Mouse (Mus musculus) lung, postnatal 36 days (tissue): ENCODE measurements around the gene Narfl.
"Not testable (repeated sequence)": the region's sequence is repeated elsewhere in the genome, so short reads cannot be mapped to it uniquely, and the experiment has no call there.

Experiments
- DNase-seq: peaks from one replicate; pipeline ENCODE4 v3.0.0; 2022; ENCODE audit warnings: mixed read lengths

Narfl gene

DNA sequence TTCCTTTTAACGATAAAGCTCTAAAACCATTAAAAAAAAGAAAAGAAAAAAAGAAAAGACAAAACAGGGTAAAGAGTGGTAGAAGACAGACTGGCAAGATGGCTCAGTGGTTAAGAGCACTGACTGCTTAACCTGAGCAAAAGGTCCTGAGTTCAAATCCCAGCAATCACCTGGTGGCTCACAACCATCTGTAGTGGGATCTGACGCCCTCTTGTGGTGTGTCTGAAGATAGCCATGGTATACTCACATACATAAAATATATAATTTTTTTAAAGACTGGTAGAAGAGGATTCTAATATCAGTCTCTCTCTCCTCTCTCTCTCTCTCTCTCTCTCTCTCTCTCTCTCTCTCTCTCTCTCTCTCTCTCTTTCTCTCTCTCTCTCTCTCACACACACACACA, 33.9 kb downstream of the Narfl start:
- not testable (repeated sequence) for DNase-seq

GRCm38 (mm10) chr17:25808028-25808427, 34.5 kb downstream of the Narfl start:
- no peak for DNase-seq

GRCm38 (mm10) chr17:25808789-25809605, 35.4 kb downstream of the Narfl start, which contains the start of gene Fbxl16:
TSS of gene Fbxl16 (plus strand) at chr17:25809085.
- DNase-seq = peak; percentile 65

DNA sequence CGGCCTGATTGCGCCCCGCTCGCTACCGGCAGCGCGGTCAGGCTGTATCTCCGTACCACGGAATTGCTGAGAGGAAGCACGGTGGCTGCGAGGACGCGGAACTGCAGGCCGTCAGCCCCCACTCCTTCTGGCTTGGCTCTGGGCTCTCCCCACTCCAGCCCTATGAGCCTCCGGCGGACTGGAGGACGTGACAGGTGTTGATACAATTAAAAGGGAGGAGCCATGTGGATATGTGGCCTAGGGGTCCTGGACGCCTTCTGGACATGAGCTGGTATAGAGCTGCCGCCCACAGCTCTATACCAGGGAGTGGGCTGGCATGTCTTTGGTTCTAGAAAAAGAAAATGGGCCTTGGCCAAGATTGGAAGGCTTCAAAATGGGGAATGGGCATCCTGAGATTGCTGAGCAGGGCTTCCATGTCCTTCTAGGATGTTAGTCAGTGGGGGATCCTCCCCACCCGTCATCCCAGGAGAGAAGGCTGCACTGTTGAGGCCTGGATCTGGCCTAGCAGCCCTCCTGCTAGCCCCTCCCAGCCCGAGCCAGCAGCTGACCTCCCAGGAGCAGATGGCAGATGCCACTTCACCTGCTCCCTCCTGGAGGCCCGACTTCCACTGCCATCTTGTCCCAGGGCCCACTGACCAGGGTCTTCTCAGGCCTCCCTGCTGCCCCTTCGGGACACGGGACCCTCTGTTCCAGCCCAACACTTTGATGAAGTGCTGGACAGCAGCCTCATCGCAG, 36.2 kb downstream of the Narfl start:
- no peak for DNase-seq

DNA sequence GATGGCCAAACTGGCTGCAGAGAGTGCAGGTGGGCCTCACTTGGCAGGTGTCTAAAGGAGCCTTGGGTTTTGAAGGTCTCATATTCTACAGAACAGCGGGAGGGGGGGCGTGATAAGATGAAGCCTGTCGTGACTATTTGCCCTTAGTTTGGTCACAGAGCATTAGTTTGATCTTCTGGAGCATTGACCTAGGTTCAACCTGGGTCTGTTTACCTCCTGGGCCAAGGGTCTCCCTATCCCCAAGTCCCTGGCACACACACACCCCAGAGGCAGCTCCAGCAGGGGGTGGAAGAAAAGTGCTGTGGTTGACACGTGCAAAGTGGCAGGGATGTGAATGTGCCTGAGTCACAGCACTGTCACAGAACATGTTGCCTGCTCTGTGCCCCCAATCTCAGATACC, 37.3 kb downstream of the Narfl start:
- no peak for DNase-seq

DNA sequence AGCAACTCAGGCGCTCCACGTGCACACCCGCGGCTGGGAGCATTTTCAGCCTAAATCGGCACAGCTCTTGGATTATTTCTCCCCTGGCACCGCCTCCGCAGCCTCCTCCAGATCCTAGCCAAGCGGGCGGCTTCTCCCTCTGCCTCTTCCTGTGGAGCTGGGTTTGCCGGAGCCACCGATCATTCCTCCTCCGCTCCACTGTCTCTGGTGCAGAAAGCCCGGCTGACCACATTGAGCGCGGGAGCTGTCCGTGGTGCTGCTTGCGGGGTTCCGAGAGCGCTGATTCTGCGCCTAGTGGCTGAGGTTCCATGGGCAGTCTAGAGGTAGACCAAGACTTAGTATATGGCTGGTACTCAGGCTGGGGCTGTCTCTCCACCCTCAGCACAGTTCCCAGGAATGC, 39.9 kb downstream of the Narfl start:
- peak; percentile 86 for DNase-seq

GRCm38 (mm10) chr17:25817662-25818061, 44.1 kb downstream of the Narfl start:
- no peak for DNase-seq

- no peak for DNase-seq
Observed at GRCm38 (mm10) chr17:25818851-25819780, 45.5 kb downstream of the Narfl start.

DNA sequence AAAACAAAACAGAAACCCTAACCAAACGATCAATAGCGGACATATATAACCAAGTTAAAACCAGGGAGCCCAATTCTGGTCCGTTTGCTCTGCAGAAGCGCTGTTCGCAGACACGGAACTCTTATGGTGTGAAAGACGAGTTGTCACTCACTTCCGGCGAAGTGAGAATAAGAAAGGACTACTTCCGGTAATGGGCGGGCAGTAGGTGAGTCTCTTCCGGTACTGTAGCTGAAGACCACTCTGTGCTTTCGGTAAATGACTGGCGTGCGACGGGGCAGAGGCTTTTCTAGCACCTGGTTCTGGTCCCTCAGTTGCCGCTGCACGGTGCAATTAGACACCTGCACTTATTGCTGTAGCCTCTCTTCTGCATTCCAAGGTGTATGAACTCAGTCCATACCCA, 49.9 kb downstream of the Narfl start, which contains the start of gene Wdr24:
TSS of gene Wdr24 (plus strand) at position 176 of the 400 bp plus-strand sequence.
- DNase-seq = peak; percentile 89

- no peak for DNase-seq
Observed at GRCm38 (mm10) chr17:25824362-25825142, 51.0 kb downstream of the Narfl start.

DNA sequence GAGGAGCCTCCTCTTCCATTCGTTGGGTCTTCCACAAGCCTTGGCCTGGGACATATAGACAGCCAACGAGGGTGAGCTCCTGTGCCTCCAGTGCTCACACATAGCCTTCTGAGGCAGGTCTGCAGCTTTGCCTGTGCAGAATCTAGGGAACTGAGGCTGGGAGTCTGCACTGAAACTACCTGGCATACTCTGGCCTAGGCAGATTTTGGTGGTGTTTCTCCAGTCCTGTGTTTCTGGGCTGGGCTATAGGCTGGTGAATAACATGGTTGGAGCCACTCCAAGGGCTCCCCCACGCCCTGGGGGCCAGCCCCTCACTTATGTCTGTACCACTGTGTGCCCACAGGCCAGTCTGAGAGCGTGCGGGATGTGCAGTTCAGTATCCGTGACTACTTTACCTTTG, 51.7 kb downstream of the Narfl start:
- no peak for DNase-seq

- no peak for DNase-seq
Observed at GRCm38 (mm10) chr17:25825984-25826570, 52.5 kb downstream of the Narfl start.

DNA sequence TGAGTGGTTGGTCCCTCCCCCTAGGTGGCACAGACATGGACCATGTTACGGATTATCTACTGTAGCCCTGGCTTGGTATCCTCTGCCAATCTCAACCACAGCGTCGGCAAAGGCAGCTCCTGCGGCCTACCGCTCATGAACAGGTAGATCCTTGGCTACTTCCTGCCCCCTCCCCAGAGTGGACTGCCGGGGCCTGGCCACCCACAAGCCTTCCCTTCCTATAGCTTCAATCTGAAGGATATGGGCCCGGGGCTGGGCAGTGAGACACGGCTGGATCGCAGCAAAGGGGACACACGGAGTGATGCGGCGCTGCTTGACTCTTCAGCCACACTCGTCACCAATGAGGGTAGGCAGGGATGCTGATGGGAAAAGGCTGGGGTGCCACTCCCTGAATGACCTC, 53.4 kb downstream of the Narfl start:
- DNase-seq = no peak

GRCm38 (mm10) chr17:25827546-25828222, 54.1 kb downstream of the Narfl start:
- DNase-seq = no peak

GRCm38 (mm10) chr17:25828223-25828594, 54.6 kb downstream of the Narfl start:
- DNase-seq = no peak

- DNase-seq = peak; percentile 83
Observed at GRCm38 (mm10) chr17:25828712-25829557, 55.4 kb downstream of the Narfl start, which contains the start of gene Jmjd8. TSS of gene Jmjd8 (plus strand) at chr17:25828867.

DNA sequence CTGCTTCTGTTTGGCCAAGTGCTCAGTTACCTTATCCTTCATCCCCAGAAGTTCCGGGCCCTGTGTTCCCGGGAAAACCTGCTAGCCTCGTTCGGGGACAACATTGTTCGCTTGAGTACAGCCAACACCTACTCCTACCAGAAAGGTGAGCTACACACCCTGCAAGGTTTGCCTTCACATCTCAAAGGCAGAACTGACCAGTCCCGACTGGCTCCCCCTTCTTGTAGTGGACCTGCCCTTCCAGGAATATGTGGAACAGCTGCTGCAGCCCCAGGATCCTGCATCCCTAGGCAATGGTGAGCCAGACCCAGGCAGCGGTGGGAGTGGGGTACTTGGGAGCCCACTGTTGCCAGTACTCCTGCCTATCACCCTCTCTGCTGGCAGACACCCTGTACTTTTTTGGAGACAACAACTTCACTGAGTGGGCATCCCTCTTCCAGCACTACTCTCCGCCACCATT, 56.0 kb downstream of the Narfl start:
- no peak for DNase-seq

DNA sequence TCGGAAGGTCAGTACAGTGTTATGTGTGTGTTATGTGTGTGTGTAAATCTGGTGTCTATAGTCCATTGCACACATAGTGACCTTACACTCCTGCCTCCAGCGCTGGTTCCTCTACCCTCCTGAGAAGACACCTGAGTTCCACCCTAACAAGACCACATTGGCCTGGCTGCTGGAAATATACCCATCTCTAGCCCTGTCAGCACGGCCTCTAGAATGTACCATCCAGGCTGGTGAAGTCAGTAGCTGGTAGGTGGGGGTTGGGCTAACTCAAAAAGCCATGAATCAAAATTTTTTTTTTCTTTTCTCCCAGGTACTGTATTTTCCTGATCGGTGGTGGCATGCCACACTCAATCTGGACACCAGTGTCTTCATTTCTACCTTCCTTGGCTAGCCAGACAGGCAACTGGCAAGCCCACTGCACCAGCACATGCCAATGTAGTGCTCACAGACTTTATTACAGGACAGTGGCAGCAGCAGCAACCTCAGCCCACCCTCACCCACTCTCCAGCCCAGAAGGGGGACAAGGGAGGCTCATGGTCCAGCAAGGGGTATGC, 56.7 kb downstream of the Narfl start:
- DNase-seq = no peak

GRCm38 (mm10) chr17:25830806-25831431, 57.3 kb downstream of the Narfl start:
- DNase-seq = no peak
